Mouse (Mus musculus) megakaryocyte, embryonic 14.5 days (primary cell): Measurements from ENCODE around the gene Tent5c.
"Not testable (repeated sequence)": the region's sequence is repeated elsewhere in the genome, so short reads cannot be mapped to it uniquely, and the experiment has no call there.

Experiments used
- FLI1 ChIP-seq: IDR thresholded peaks from 2 replicates; pipeline ENCODE4 v1.6.1; 2012; ENCODE audit warnings: low read length, inconsistent platforms, mixed read lengths
- GATA1 ChIP-seq: IDR thresholded peaks from 3 replicates; pipeline ENCODE4 v1.6.1; 2012; ENCODE audit warnings: mixed read lengths, low read length, inconsistent platforms, borderline replicate concordance

GRCm38 (mm10) chr3:100413586-100413985 is 75.5 kb downstream of the Tent5c start:
- TF ChIP-seq GATA1, FLI1: not testable (repeated sequence)
